Mouse (Mus musculus): ENCODE results near the gene Klhl2.

GRCm38 (mm10) chr8:64828466-64828865, 21.4 kb downstream of the Klhl2 start:
- no peak for TF ChIP-seq CTCF (IDR thresholded peaks at IDR 0.05; ENCODE audit: low read depth)
- no peak for TF ChIP-seq EP300 (IDR thresholded peaks at IDR 0.05; ENCODE audit: low read depth)
